Mouse (Mus musculus) adrenal gland, postnatal 14 days (tissue): Measurements from ENCODE around the gene Foxred1. TPM values are rescaled to one million over a fixed set of nuclear protein-coding genes. Genes with fewer than 3 reads are reported as not detected.

Experiments used
- DNase-seq: peaks from one replicate; pipeline ENCODE4 v3.0.0; 2021; ENCODE audit warnings: mixed read lengths
- long read RNA-seq, 2 experiments: library from polyadenylated mRNA; stranded (forward); transcript quantifications; one replicate each; pipeline ENCODE4 v2.0.0; 2021
- total RNA-seq: library from RNA; stranded (reverse); gene quantifications from 2 replicates; pipeline ENCODE4 v1.2.3, GENCODE M21; 2021

Gene Foxred1
- total RNA-seq: 78.2 and 82.8 TPM in 2 replicates
- long read RNA-seq, experiment 1, transcript Foxred1-202 (11 exons, 2,289 nt): major isoform, 93 of 115 reads
- long read RNA-seq, experiment 1, partial matches to known transcripts: 2 of 115 reads
- long read RNA-seq, experiment 1, other reads (novel, unspliced or antisense): 18 of 115 reads
- long read RNA-seq, experiment 2, transcript Foxred1-202 (11 exons, 2,289 nt): major isoform, 71 of 92 reads
- long read RNA-seq, experiment 2, partial matches to known transcripts: 5 of 92 reads
- long read RNA-seq, experiment 2, other reads (novel, unspliced or antisense): 14 of 92 reads

DNA sequence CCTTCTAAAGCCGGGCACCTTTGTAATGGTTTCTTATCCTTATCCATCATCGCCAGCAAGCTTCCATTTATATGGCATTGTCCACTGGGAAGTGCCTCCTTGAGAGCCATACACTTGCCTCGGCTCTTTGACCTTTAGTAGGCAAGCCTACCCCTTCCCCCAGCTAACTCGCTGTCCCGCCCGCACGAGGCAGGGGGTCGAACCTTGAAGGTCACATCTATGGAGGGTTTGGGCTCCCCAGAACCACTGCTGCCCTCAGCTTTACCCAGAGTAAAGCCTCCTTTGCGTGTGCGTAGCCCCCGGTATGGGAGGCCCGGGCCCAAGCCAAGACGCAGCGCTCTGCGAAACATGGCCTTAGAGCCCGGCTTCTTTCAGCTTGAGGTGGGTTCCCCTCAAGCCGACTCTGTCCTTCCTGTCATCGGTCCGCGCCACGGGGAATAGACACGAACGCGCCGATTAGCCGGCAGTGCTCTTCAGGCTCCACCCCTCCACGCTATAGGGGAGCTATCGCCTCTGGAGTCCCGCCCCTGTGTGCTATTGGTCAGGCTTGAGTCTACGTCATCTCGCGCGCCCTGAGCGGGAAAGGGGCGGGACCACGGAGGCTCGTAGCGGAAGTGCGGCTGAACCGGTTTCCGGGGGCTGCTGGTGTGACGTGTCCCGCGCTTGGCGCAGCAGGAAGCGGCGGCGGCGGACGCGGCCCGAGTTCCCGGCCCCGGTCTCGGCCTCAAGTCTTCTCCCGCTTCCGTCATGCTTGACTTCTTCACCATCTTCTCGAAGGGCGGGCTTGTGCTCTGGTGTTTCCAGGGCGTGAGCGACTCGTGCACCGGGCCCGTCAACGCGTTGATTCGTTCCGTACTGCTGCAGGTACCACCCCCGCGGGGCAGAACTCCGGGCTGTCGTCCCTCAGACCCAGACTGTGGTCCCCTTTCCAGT is at the start of gene Foxred1:
Gene Foxred1, minus strand, starts transcription at position 514 of the 933 bp plus-strand sequence.
- peak; percentile 99 for DNase-seq

DNA sequence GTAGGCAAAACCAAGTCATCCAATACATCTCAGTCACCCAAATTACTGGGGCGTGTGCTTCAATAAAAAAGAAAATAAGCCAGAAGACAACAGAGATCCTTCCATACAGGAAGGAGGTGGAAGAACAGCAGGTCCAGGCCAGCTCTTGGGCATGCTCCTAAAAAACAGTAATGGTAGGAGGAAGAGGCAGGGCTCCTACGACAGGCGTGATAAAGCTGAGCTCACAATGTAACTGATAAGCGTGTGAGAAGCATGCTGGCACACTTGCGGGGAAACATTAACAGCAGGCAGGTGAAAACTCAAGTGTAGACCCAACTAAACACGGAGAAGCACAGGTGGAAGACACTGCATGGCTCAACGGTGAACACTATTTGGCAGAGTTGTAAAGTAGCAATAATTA is 46.5 kb upstream of the Foxred1 start:
- DNase-seq: no peak

DNA sequence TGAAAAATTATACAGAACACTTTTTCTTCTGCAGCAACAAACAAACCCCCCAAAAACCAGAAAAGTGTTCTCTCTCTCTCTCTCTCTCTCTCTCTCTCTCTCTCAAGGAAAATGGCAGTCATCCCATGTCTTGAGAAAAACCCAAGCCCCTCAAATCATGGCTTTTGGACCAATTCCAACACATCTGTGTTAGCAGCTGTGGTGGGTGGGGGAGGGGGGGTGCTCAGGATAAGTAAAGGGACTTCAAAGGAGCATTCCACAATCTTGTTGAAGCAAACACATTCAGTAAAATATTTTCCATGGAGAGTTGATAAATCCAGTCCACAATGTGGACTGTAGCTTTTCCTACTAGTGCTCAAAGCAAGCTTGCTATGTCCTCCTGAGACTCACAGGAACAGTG is 38.6 kb upstream of the Foxred1 start:
- DNase-seq: no peak

DNA sequence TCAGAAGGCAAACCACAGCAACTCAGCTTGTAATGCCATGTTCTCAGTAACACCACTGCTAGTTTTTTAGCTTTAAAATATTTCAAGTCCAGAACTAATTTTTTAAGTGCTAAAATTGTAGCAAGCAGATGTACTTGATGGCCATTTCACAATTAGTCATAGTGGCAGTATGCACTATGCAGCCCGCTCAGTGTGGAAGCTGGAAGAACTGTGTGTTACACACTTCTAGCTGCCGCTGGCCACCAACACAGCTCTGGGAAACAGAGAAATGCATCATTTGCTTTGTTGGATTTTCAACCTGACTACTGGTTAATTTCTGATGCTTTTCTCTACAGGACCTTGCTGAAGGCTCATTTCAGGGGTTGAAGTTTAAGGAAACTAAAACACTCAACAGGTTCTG is 36.5 kb upstream of the Foxred1 start:
- DNase-seq: no peak

DNA sequence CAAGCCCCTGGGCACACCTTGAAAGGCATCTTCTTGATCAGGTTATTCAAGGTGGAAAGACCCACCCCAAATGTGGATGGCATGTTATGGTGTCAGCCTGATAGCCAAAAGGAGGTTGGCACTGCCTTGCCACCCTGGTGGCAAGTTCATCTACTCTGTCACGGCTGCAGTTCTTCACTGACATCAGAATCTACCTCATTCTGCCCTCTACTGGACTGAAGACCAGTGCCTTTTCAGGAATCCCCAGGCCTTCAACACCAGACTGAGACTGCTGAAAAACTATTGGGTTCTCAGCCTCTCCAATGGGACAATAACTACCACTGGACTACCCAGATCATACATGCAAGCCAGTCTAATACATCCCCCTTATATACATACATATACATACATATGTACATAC is 28.9 kb upstream of the Foxred1 start:
- DNase-seq: no peak

DNA sequence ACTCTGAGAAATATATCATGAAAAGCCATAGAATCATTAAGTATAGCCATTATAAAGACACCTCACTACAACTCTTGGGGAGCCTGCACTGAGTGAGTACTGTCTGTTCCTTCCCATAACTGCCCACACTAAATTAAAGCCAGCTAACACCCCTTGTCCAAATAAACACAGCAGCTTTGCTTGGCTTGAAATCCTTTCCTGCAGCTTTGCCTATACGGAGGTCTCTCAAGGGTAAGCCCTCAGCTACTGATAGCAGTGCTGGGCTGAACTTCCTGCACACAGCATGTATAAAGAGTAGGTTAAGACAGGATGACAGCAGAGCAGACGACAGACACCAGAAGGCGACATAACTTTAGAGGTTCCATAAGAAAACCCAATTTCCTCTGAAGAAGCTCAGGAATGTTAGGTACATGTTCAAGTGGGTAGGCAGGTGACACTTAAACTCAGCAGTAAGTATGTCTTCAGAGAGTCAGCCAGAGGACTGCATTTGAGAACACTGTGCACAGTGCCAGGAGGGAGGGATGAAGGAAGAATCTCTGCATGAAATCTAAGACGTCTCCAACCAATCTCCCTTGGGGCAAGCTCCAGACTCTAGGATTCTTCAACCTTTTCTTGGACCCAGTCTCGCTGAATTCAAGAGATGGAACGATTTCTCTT is 28.2 kb upstream of the Foxred1 start:
- no peak for DNase-seq

DNA sequence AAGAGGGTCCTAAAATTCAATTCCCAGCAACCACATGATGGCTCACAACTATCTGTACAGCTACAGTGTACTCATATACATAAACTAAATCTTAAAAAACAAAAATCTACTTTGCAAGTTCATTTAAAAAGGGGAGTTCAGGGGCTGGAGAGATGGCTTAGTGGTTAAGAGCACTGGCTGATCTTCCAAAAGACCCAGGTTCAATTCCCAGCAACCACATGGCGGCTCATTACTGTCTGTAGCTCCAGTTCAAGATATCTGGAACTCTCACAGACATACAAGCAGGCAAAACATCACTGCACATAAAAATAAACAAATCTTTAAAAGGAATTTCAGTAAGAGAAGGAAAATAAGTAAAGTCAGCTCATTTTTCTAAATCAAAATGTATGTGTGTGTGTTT is 27.5 kb upstream of the Foxred1 start:
- no peak for DNase-seq

DNA sequence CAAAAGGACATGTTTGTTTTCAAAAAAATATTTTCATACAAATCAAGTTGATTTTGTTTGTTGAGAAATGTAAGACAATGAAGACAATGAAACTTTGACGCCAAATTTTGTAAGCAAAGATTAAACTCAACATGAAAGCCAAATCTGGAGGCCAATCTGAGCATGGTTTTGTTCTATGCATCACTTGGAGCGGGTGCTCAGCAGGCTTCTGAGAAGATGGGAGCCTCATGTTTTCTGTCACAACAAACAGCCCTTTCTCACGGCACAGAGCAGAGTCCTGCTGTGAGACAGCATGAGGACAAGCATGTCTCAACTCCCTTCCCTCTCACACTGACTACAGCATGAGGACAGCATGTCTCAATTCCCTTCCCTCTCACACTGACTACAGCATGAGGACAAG is 25.1 kb upstream of the Foxred1 start:
- DNase-seq: no peak

DNA sequence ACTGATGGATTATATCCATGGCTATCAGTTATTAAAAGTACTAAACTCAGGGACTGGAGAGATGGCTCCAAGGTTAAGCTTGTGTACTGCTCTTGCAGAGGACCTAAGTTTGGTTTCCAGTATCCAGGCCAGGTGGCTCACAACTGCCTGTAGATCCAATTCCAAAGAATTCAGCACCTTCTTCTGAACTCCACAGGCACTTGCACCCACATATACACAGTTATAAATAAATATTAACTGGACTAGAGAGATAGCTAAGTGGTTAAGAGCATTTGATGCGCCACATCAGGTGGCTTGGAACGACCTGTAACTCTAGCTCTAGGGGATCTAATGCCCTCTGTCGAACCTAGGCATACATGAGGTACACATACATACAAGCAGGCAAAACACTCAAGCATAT is 17.8 kb upstream of the Foxred1 start:
- DNase-seq: no peak

DNA sequence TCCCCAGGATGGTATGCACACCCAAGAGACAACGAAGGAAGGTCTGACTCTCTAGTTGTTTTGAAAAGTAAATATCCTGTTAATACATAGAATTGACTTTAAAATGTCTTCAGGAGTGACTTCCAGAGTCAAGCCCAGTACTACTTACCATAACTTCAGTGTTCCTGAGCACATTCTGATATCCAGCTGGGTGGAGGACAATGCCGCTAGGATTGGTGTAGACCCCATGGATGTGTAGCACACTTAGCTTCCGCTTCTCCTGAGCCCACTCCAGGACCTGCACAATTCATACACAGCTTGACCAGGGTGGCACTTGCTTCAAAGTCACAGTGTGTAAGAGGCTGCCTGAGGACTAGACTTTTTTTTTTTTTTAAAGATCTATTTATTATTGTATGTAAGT is 12.6 kb upstream of the Foxred1 start:
- DNase-seq: no peak

DNA sequence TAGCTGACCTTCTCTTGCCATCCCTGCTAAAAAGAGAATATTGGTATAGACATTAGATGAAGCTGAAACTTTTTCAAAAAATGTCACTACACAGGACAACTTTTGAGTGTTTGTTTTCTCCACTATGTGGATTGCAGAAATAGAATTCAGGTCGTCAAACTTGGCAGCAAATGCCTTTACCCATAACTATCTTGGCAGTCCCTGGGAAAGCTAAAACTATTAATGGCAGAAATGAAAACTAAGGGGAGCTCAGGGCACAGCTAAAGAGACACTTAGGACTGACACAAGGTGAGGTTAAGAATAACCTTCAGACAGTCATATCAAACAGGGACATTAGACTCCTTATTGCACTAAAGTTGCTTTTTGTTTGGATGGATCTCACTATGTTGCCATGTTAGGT is 7.1 kb upstream of the Foxred1 start:
- DNase-seq: no peak

DNA sequence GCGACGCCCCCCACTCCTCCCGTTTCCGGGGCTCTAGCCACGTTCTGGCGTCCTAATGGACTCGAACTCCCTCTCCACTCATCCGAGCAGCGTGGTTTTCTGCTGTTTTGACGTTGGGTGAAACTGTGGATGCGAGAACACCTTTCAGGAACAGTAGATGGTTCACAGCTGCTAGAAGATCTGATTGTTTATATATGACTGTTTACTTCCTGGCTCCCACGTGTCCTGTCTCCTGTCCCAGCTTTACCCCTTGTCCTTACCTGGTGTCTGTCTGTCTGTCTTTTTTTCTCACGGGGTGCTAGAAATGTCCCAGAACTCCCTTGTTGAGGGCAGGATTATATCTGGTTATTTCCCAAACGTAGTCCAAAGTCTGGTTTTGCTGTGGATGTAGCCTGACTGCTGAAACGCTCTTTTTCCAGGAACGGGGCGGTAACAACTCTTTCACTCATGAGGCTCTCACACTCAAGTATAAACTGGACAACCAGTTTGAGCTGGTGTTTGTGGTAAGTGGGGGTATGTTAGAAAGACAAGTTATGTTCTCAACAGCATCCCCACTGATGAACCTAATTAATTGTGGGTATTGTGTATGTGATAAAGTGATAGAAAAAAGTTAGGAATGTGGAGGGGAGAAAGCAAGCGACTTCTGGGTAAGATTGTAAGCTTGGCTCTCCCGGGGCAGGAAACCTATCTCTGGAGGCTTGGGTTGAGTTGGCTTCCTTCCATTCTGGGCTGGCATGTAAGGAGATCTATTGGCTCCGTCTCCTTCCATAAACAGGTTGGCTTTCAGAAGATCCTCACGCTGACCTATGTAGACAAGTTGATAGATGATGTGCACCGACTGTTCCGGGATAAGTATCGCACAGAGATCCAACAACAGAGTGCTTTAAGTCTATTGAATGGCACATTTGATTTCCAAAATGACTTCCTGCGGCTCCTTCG is 987 bp upstream of the Foxred1 start:
- DNase-seq: no peak

DNA sequence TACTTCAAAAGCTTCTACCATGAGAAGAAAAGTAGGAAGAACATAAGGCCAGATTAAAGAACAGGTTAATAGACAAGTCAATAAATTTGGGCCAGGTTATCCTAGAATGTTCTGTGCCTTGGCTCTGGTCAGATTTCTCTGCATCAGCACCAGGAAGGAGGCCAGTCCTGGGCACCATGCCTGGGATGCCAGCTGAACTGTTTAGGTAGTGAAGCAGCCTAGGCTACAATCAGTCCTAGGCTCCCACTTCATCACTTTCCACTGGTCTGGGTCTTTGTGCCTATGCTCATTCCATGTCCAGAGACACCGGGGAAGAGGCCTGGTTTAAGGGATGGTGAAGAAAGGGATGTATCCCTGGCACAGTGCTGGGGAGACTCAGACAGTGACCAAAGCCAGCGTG is 6.4 kb downstream of the Foxred1 start:
- no peak for DNase-seq

DNA sequence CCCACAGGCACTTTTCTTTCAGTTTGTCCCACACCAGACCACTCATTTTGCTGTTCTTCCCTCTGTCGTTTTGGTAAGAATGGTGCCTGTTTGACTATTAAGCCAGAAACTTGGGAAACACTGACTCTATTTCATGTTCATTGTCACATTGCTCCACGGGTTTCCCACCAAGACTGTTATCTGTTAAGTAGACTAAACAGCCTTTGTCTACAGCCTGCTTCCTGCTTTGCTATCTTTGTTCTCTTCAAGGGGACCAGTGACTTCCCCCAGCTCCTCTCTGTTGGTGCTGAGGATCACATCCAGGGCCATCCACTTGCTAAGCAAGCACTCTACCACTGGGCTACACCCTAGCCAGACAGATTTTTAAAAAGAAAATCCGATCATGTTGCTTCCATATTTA is 7.3 kb downstream of the Foxred1 start:
- no peak for DNase-seq

DNA sequence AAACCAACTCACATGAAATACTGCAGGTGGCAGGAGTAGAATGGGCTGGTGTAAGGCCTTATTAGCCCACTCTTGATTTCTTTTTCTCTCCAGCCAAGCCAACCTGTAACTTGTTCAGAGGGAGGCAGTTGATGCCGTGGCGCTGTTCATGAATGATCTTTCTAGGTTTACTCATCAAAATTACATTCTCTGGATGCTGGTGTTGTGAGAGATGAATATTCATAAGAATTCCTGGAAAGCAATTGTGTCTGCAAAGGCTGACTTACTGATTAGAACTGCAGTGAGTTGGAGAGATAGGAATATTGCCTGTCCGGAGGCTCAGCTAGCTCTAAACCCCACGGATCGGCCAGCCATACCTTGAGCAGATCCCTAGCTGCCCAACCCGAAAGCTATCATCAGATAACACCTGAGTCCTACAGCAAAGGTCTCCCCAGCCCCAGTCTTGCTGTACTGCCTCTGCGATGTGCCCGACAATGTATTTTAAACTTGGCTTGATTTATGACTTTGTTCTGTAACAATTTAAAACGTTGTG is 10.3 kb downstream of the Foxred1 start:
- no peak for DNase-seq

DNA sequence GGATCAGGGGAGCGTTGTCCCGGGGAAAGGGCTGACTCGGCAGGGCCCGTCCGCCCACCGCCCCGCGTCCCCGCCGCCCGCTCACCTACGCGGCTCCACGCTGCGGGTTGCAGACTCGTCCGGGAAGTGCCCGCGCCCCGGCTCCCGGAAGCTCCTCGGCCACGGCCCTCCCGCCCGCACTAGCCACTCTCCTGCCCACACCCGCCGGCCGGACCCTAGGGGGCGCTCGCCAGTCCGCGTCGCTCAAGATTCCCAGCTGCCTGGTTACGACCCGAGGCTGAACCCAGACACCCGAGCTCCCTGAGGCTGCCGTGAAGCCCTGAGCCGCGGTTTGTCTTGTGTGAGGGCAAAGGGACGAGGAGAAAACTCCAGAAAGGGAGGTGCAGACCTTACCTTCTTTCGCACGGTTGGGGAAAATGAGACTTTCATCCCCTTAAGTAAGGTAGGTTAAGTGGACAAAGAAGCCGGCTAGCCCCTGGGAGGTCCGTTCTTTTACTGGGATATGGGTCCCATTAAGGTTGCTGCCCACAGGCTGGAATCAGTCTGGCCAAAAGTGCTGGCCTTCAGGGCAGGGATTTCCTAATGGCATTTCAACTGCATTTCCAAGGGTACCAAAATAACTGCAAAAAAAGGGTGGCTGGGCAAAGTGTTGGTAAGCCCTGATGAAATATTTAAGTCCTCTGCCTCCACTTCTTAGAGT is 10.9 kb downstream of the Foxred1 start, which contains the start of the genes Srpr and Tirap:
Gene Srpr, plus strand, starts transcription at position 404 of the 700 bp plus-strand sequence.
Gene Tirap, minus strand, starts transcription at position 520 of the 700 bp plus-strand sequence.
- DNase-seq: peak; percentile 97

DNA sequence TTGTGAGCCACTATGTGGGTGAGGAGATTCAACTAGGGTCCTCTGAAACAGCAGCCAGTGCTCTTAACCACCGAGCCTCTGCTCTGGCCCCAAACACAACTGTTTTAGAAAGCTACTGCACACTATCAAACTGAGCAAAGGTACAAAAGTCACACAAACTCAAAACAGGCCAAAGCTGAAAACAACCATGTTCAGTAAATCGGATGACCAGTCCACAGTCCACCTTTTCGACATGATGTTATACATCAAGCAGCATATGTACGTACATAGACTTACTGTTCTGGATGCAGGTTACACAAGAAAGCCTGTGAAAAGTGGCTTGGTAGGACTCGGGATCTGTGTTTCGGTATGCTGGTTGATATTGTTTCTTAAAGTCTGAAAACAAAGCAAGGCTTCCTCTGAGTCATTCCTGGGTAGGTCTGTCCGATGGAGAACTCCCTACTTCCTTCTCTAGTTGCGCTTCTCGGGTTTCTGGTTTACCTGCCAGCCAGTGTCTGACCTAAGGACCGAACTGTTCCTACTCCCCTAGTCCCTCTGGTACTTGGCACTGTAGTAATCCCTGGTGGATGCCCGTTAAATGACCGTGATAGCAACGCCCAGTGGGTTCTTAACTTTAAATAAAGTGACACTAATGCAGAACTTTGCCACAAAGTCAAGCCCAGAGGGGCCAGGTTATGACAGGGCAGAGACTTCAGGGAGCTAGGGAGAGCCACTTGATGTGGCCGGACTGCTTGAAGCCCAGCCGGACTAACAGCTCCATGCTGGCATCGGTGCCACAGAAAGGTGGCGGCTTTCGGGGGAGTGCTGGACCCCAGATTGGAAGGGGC is 11.7 kb downstream of the Foxred1 start:
- no peak for DNase-seq

DNA sequence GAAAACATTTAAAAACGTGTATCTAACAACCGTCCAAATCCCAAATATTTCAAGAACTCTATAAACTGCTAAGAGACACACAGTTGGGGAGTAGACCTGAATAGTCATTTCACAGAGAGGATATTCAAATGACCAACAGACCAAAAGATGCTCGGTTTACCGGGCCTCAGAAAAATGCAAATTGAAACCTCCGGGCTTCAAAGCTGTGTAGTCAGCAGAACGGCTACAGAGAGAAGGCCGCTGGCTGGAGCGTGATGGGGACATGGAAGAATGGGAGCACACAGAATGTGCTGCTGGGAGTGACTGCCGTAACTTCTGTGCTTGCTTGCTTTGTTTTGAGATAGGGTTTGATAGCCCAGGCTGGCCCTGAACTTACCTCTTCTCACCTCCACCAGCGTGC is 12.5 kb downstream of the Foxred1 start:
- DNase-seq: no peak

DNA sequence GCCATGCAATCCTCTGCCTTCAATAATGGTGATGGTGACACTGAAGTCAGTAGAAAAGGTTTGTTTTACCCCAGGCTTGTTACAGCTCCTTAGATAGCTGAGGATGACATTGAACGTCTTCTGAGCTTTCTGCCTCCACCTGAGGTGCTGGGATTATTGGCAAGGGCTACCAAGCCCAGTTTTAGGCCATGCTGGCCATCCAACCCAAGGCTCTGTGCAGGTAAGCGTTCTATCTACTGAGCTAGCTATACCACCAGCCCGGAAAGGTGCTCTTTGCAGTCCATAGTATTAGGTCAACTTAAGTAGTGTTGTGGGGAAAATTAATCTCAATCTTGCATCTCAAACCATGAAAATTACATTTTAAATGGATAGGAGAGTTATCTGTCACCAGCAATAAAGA is 13.2 kb downstream of the Foxred1 start:
- no peak for DNase-seq

DNA sequence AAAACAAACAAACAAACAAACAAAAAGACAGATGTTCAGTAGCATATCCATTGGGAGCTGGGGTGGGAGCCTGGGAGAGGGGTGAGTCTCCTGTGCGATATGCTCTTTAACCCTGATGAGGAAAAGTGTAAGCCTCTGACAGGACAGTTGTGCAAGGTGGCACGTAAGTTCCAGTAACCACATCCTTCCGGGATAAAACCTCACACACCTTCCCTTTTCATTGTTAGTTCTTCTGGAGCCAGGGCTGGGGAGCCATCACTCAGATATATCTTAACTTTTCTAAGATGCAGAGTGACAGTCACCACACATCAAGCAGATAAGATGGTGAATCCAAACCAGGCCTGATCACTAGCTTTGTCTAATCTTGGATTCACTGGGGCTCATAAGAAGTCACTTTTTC is 16.8 kb downstream of the Foxred1 start:
- no peak for DNase-seq
